In genomic region chr5:99613321-99614118, GRCm38 (mm10) we compare ENCODE assay signal across 8 mouse cellular contexts.
DNase-seq lines count a peak whose midpoint lies in the region; ATAC-seq and TF ChIP-seq lines count a peak whose summit lies in the region.

No protein-coding gene starts in this region.

- WGBS in embryonic facial prominence, embryonic 13.5 days, result 2% methylated on average over 24 of the region's 24 CpGs
- WGBS in limb, embryonic 10.5 days, result under 1% methylated on average over 24 of the region's 24 CpGs
- WGBS in olfactory bulb, adult 2 months, result 6% methylated on average over 24 of the region's 24 CpGs

- H3K9ac ChIP-seq in embryonic facial prominence, embryonic 13.5 days, result 0 out of 2 replicates have a peak overlapping the region, but pooled peaks have one; percentile 16

- H3K27ac ChIP-seq in embryonic facial prominence, embryonic 13.5 days, result no peak overlapping the region
- peak overlapping the region; percentile 47; the same call in 1 of the 2 replicates for H3K27ac ChIP-seq in limb, embryonic 10.5 days
- H3K27ac ChIP-seq in olfactory bulb, adult 2 months (ENCODE audit: insufficient read depth, low read depth, low read length), result no peak overlapping the region

- no peaks in the 10 kb centered on the region for H3K36me3 ChIP-seq in embryonic facial prominence, embryonic 13.5 days
- H3K36me3 ChIP-seq in limb, embryonic 10.5 days, result no peaks in the 10 kb centered on the region

- peaks cover 40% of the 10 kb centered on the region for H3K27me3 ChIP-seq in embryonic facial prominence, embryonic 13.5 days
- peaks cover 42% of the 10 kb centered on the region for H3K27me3 ChIP-seq in limb, embryonic 10.5 days (ENCODE audit: low read depth, poor library complexity, severe bottlenecking)

- ATAC-seq in embryonic facial prominence, embryonic 13.5 days (ENCODE audit: insufficient number of reproducible peaks, insufficient read depth, low FRiP score, low TSS enrichment, low read depth), result no peak
- no peak for ATAC-seq in inflammation-experienced regulatory T-cells, adult 6 months

- intact Hi-C loops in left cerebral cortex, postnatal 4 days (cut with DNase I), result loop anchor here (1.0 kb wide), 1 partner anchor 42 kb away; no protein-coding TSS in a partner anchor

- H3K4me3 ChIP-seq in embryonic facial prominence, embryonic 13.5 days, result peak overlapping the region; percentile 30
- H3K4me3 ChIP-seq in limb, embryonic 10.5 days, result peak overlapping the region; percentile 40
- peak overlapping the region; percentile 12; the same call in 1 of the 2 replicates for H3K4me3 ChIP-seq in olfactory bulb, adult 2 months (ENCODE audit: insufficient read depth, low read depth, low read length)

- no peaks in the 10 kb centered on the region for H3K9me3 ChIP-seq in embryonic facial prominence, embryonic 13.5 days
- no peaks in the 10 kb centered on the region for H3K9me3 ChIP-seq in limb, embryonic 10.5 days (replicated peaks)

- no peak for TF ChIP-seq POLR2A in olfactory bulb, adult 2 months (IDR thresholded peaks at IDR 0.05; ENCODE audit: insufficient read depth, low read depth, low read length)

- no peak for TF ChIP-seq CTCF in olfactory bulb, adult 2 months (IDR thresholded peaks at IDR 0.05; ENCODE audit: insufficient read depth, low read depth, low read length)

- peaks cover 24% of the 10 kb centered on the region for H3K4me1 ChIP-seq in embryonic facial prominence, embryonic 13.5 days
- H3K4me1 ChIP-seq in limb, embryonic 10.5 days, result peaks cover 45% of the 10 kb centered on the region
- H3K4me1 ChIP-seq in olfactory bulb, adult 2 months (ENCODE audit: control insufficient read depth, insufficient read depth, low read length), result peaks cover 8% of the 10 kb centered on the region

- peak overlapping the region; percentile 55 for H3K4me2 ChIP-seq in embryonic facial prominence, embryonic 13.5 days

- DNase-seq in layer of hippocampus, postnatal 14 days (ENCODE audit: low spot score in 2 of 2), result peak; percentile 15 to 25
- DNase-seq in layer of hippocampus, adult 9-11 months, result no peak
- peak; percentile 68 for DNase-seq in limb, embryonic 10.5 days (ENCODE audit: low spot score)
- DNase-seq in left cerebral cortex, postnatal 4 days, result no peak
- no peak for DNase-seq in T-cell, adult 2 months (ENCODE audit: low spot score)

Comparison
In these comparisons a context has a peak if more than half of its experiments do, and no peak if none do; other contexts are left out.
1. DNase-seq: peak in layer of hippocampus, postnatal 14 days (2 of 2) and limb, embryonic 10.5 days (single experiment); none in layer of hippocampus, adult 9-11 months (single experiment), left cerebral cortex, postnatal 4 days (single experiment) and T-cell, adult 2 months (single experiment).
2. Peak in every context shown above with its lines, with median percentiles within 50 percentile points of each other: H3K4me3 ChIP-seq.